Mouse (Mus musculus) liver, embryonic 16.5 days (tissue): ENCODE measurements at regions not wholly inside any gene's neighbourhood (a gene's known extent, or its start where the extent isn't known, plus 50 kb on each side); places are given as distances from the start of the nearest gene placed in this dataset.

Source experiments
- ATAC-seq: fragments of 200-750 bp; cut with Nextera tagmentation; 2 replicates; pipeline ENCODE4 v1.8.0; 2017; ENCODE audit warnings: low read depth, mild to moderate bottlenecking, moderate number of reproducible peaks, moderate library complexity
- H3K27ac ChIP-seq: fragments of 300-500 bp; sonication (generic); 2 replicates; pipeline ENCODE4 v1.5.1; 2014; ENCODE audit warnings: mild to moderate bottlenecking, low read length
- H3K27me3 ChIP-seq: fragments of 300-500 bp; sonication (generic); 2 replicates; pipeline ENCODE4 v1.6.1; 2014; ENCODE audit warnings: low read depth, low read length, mixed read lengths; ENCODE audit not compliant: control insufficient read depth, insufficient read depth
- H3K36me3 ChIP-seq: fragments of 300-500 bp; sonication (generic); 2 replicates; pipeline ENCODE4 v1.6.1; 2014; ENCODE audit warnings: mild to moderate bottlenecking; ENCODE audit not compliant: control insufficient read depth, insufficient read depth
- H3K4me1 ChIP-seq: fragments of 300-500 bp; sonication (generic); 2 replicates; pipeline ENCODE4 v1.6.1; 2014; ENCODE audit warnings: low read depth, low read length, mixed read lengths; ENCODE audit not compliant: control insufficient read depth
- H3K4me2 ChIP-seq: fragments of 300-500 bp; sonication (generic); 2 replicates; pipeline ENCODE4 v1.6.1; 2014; ENCODE audit warnings: low read depth, low read length, mixed read lengths
- H3K4me3 ChIP-seq: fragments of 300-500 bp; sonication (generic); 2 replicates; pipeline ENCODE4 v1.5.1; 2014; ENCODE audit warnings: low read depth, mild to moderate bottlenecking, low read length
- H3K9ac ChIP-seq: fragments of 300-500 bp; sonication (generic); 2 replicates; pipeline ENCODE4 v1.6.1; 2014; ENCODE audit warnings: low read depth, low read length
- H3K9me3 ChIP-seq: fragments of 300-500 bp; sonication (generic); replicated peaks from 2 replicates; pipeline ENCODE4 v1.6.1; 2016; ENCODE audit warnings: low read length; ENCODE audit not compliant: control insufficient read depth
- WGBS: fragments of 180-500 bp; shearing (Covaris S2); extraction: QIAGEN DNeasy Blood & Tissue Kit; methylation state at CpG from one replicate; pipeline ENCODE4 v1.1.7; 2014; ENCODE audit not compliant: insufficient replicate concordance; 5-methylcytosine and 5-hydroxymethylcytosine counted together

GRCm38 (mm10) chr3:18905769-18906168 is 722.7 kb downstream of the 1700064H15Rik start:
- no peaks in the 10 kb centered on the region for H3K36me3 ChIP-seq
- WGBS, result 28% methylated on average over 3 of the region's 3 CpGs

DNA sequence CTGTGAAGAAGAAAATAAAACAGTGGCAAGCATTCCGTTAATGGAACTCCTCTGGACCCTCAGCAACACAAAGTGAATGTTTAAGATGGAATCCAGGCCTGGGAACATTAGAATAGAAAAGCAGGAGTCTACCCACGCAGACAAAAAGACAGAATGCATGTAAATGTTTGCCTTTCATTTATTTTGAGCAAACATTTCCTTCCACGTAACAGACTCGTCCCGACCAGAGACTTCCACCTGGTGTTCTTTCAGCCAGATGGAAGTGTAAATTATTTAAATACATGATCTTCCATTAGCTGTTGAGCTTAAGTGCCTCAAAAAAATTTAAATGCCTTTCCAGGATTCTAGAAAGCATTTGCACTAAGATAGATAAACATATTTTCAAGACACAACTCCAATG is 722.3 kb downstream of the 1700064H15Rik start:
- ATAC-seq, result no peak
- no peak overlapping the region for H3K27ac ChIP-seq
- H3K36me3 ChIP-seq, result no peaks in the 10 kb centered on the region
- H3K4me3 ChIP-seq, result no peak overlapping the region
- H3K27me3 ChIP-seq, result no peaks in the 10 kb centered on the region
- H3K4me1 ChIP-seq, result no peaks in the 10 kb centered on the region
- no peak overlapping the region for H3K4me2 ChIP-seq
- WGBS, result 54% methylated on average over 5 of the region's 5 CpGs
- H3K9me3 ChIP-seq, result no peaks in the 10 kb centered on the region
- no peak overlapping the region for H3K9ac ChIP-seq

More at GRCm38 (mm10) chr3:18905769-18906168, 722.7 kb downstream of the 1700064H15Rik start:
- ATAC-seq, result no peak
- Histone ChIP-seq H3K9me3 (no peaks in the 10 kb centered on the region), H3K4me2 (no peak overlapping the region), H3K4me1 (no peaks in the 10 kb centered on the region), H3K9ac (no peak overlapping the region), H3K27ac (no peak overlapping the region), H3K27me3 (no peaks in the 10 kb centered on the region), H3K4me3 (no peak overlapping the region)

DNA sequence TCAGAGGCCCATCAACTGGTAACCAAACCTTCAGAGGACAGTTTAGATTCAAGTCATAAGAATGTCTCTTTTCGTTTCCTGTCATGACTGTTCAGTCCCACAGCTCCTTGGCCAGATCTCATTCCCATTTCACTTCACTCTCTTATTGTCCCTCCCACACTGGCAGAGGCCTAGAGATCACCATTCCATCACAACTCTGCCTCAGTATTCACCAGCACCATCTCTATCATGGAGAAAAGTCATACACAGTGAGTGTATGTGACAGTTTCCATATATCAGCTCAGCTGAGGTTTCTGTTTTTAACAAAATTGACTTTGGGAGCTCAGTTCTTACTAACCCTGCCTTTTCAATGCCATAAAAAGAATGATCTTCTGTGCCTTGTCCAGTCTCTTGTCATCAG is 719.7 kb downstream of the 1700064H15Rik start:
- no peaks in the 10 kb centered on the region for H3K4me1 ChIP-seq
- no peak overlapping the region for H3K4me2 ChIP-seq
- H3K9me3 ChIP-seq, result no peaks in the 10 kb centered on the region
- no peak overlapping the region for H3K4me3 ChIP-seq
- no peaks in the 10 kb centered on the region for H3K36me3 ChIP-seq
- no peaks in the 10 kb centered on the region for H3K27me3 ChIP-seq
- ATAC-seq, result no peak
- H3K27ac ChIP-seq, result no peak overlapping the region
- H3K9ac ChIP-seq, result no peak overlapping the region
- 55% methylated on average over 1 of the region's 1 CpGs for WGBS

- no peak for ATAC-seq
- H3K9ac ChIP-seq, result no peak overlapping the region
- no peaks in the 10 kb centered on the region for H3K27me3 ChIP-seq
- H3K9me3 ChIP-seq, result no peaks in the 10 kb centered on the region
- no peak overlapping the region for H3K4me3 ChIP-seq
- no peaks in the 10 kb centered on the region for H3K36me3 ChIP-seq
- no peak overlapping the region for H3K27ac ChIP-seq
- no peaks in the 10 kb centered on the region for H3K4me1 ChIP-seq
- WGBS, result 56% methylated on average over 3 of the region's 3 CpGs
- H3K4me2 ChIP-seq, result no peak overlapping the region
Observed at GRCm38 (mm10) chr3:18928401-18929104, 699.9 kb downstream of the 1700064H15Rik start.

- no peaks in the 10 kb centered on the region for H3K27me3 ChIP-seq
- no peak overlapping the region for H3K27ac ChIP-seq
- H3K4me1 ChIP-seq, result no peaks in the 10 kb centered on the region
- 58% methylated on average over 3 of the region's 3 CpGs for WGBS
- no peak overlapping the region for H3K4me3 ChIP-seq
- H3K9ac ChIP-seq, result no peak overlapping the region
- H3K36me3 ChIP-seq, result no peaks in the 10 kb centered on the region
- H3K4me2 ChIP-seq, result no peak overlapping the region
- no peaks in the 10 kb centered on the region for H3K9me3 ChIP-seq
- no peak for ATAC-seq
Observed at GRCm38 (mm10) chr3:18929105-18929492, 699.4 kb downstream of the 1700064H15Rik start.

DNA sequence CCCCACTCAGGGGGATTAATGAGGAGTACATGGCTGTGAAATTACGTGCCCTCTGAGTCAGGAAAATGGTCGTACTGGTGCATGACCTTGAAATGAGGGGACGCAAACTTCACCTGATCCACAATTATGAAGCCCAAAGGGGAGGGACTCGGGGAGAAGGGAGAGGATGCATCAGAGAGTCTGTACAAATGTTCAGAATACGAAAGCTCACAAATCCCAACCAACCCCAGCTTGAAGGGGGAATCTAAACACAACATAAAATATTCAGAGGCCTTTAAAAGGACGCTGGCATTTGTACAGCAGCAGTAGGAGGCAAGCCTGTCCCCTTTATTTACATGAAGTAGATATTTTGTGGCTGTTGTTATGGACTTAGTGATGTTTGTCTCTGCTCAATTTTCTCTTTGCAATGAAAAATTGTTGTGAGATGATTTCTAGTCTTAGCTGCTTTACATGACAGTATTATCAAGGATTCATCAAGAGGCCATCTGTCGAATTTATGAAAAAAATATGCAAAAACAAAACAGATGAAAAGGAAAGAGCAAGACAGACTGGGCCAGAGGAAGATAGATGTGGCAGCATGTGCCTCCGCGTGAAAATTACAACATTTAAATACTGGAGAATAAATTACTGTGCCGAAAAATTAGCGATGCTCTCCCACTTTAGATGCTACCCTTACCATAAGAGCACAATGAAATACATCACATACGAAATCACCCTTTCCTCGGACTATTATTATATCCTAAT is 695.3 kb downstream of the 1700064H15Rik start:
- H3K36me3 ChIP-seq, result no peaks in the 10 kb centered on the region
- H3K9ac ChIP-seq, result no peak overlapping the region
- H3K27me3 ChIP-seq, result no peaks in the 10 kb centered on the region
- no peaks in the 10 kb centered on the region for H3K9me3 ChIP-seq
- no peaks in the 10 kb centered on the region for H3K4me1 ChIP-seq
- H3K4me2 ChIP-seq, result no peak overlapping the region
- no peak for ATAC-seq
- WGBS, result 51% methylated on average over 13 of the region's 13 CpGs
- no peak overlapping the region for H3K27ac ChIP-seq
- H3K4me3 ChIP-seq, result no peak overlapping the region

DNA sequence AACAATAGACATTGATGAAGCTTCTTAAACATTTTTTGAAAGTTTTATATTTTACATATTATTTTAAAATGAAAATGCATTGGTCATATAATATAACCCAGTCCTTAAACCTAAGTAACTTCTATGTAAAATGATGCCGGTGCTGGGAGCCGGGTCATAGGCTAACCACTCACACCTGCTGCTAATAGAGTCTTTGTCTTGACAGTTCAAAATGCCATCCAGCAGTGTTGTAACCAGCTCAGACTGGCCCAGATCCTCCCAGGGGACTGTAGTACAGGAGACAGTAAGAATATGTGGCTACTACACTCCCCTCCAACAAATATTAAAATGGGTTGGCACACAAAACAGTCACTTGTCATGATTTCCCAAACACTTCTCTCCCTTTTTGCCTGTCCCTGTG is 693.6 kb downstream of the 1700064H15Rik start:
- Histone ChIP-seq H3K4me2 (no peak overlapping the region), H3K4me3 (no peak overlapping the region), H3K9me3 (no peaks in the 10 kb centered on the region), H3K36me3 (no peaks in the 10 kb centered on the region), H3K27ac (no peak overlapping the region), H3K9ac (no peak overlapping the region), H3K4me1 (no peaks in the 10 kb centered on the region), H3K27me3 (no peaks in the 10 kb centered on the region)
- no peak for ATAC-seq
- WGBS, result 75% methylated on average over 2 of the region's 2 CpGs

GRCm38 (mm10) chr3:18937333-18938122 is 690.9 kb downstream of the 1700064H15Rik start:
- H3K4me3 ChIP-seq, result no peak overlapping the region
- no peak overlapping the region for H3K4me2 ChIP-seq
- H3K27ac ChIP-seq, result no peak overlapping the region
- H3K4me1 ChIP-seq, result no peaks in the 10 kb centered on the region
- H3K27me3 ChIP-seq, result no peaks in the 10 kb centered on the region
- no peak for ATAC-seq
- H3K9ac ChIP-seq, result no peak overlapping the region
- H3K9me3 ChIP-seq, result no peaks in the 10 kb centered on the region
- no peaks in the 10 kb centered on the region for H3K36me3 ChIP-seq
- 69% methylated on average over 20 of the region's 20 CpGs for WGBS
